Mouse (Mus musculus) megakaryocyte, embryonic 14.5 days (primary cell): ENCODE data around the gene Rbms1.

Experiments
- FLI1 ChIP-seq: IDR thresholded peaks from 2 replicates; pipeline ENCODE4 v1.6.1; 2012; ENCODE audit warnings: low read length, inconsistent platforms, mixed read lengths
- GATA1 ChIP-seq: IDR thresholded peaks from 3 replicates; pipeline ENCODE4 v1.6.1; 2012; ENCODE audit warnings: mixed read lengths, low read length, inconsistent platforms, borderline replicate concordance

- TF ChIP-seq FLI1 (no peak), GATA1 (no peak)
Observed at GRCm38 (mm10) chr2:60962001-60962670, 856 bp downstream of the Rbms1 start.
